ENCODE assay signal across 7 mouse cellular contexts in genomic region chr7:75910035-75910651, GRCm38 (mm10).
DNase-seq lines count a peak whose midpoint lies in the region; ATAC-seq lines count a peak whose summit lies in the region.

No protein-coding gene starts in this region.

- H3K4me3 ChIP-seq in intestine, embryonic 14.5 days (ENCODE audit: low read depth, low read length), result peak overlapping the region; percentile 20

- H3K36me3 ChIP-seq in intestine, embryonic 14.5 days (ENCODE audit: control insufficient read depth, insufficient read depth, low read length), result no peaks in the 10 kb centered on the region

- H3K9me3 ChIP-seq in intestine, embryonic 14.5 days (ENCODE audit: control insufficient read depth, low read length), result no peaks in the 10 kb centered on the region

- H3K27ac ChIP-seq in intestine, embryonic 14.5 days (ENCODE audit: low read depth), result no peak overlapping the region

- no peak overlapping the region for H3K9ac ChIP-seq in intestine, embryonic 14.5 days (ENCODE audit: low read length)

- WGBS in intestine, embryonic 14.5 days, result 3% methylated on average over 11 of the region's 11 CpGs

- peak overlapping the region; percentile 51 for H3K4me2 ChIP-seq in intestine, embryonic 14.5 days (ENCODE audit: low read length)

- H3K27me3 ChIP-seq in intestine, embryonic 14.5 days (replicated peaks; ENCODE audit: control insufficient read depth, insufficient read depth, low read length), result no peaks in the 10 kb centered on the region

- intact Hi-C loops in left cerebral cortex, postnatal 10 days (cut with DNase I), result no loop called here

- H3K4me1 ChIP-seq in intestine, embryonic 14.5 days (replicated peaks; ENCODE audit: control insufficient read depth, insufficient read depth, low read length), result peaks cover 4% of the 10 kb centered on the region

- DNase-seq in cerebellum, postnatal 14 days, result peak; percentile 73 to 76
- peak; percentile 55 to 66 for DNase-seq in frontal cortex, postnatal 36 days (ENCODE audit: low spot score in 2 of 2)
- DNase-seq in intestine, embryonic 14.5 days (ENCODE audit: low spot score), result peak; percentile 70
- DNase-seq in left cerebral cortex, postnatal 10 days (ENCODE audit: extremely low spot score in 1 of 2, low spot score in 2 of 2), result peak; percentile 42 to 73
- peak; percentile 48 for DNase-seq in right cerebral cortex, postnatal 25 days

- peak; percentile 89 for ATAC-seq in activated CD4-positive, CD25-positive, alpha-beta regulatory T cell, adult 4 months
- peak; percentile 82 for ATAC-seq in intestine, embryonic 14.5 days (replicated peaks; ENCODE audit: low FRiP score, low TSS enrichment, low read depth)
- ATAC-seq in megakaryocyte progenitor cell, adult 5-6 weeks (replicated peaks; ENCODE audit: poor library complexity), result peak; percentile 77
